Mouse (Mus musculus): Measurements from ENCODE around the gene Adgrl3. TPM values are rescaled to one million over a fixed set of nuclear protein-coding genes. Genes with fewer than 3 reads are reported as not detected.

Gene Adgrl3
- total and polyA plus RNA-seq, 3 experiments: not detected

DNA sequence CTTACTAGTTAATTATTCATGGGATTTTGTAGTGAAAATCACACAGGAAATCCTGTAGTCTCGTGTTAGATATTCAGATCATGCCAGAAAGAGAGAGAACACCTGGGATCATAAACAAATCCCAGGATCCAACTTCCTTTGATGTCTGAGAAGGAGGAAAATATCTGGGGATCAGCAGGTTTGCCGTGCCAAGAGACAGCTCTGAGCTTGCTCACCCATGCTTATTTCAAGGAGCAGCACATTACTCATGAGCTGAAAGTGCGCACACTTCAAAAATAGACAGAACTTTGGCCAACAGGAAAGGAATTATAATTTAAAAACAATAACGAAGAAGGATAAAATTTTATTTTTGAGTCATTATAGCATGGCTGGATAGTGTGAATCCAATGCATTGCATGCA lies 446.0 kb downstream of the Adgrl3 start:
- DNase-seq (ENCODE audit: low read depth, low spot score): no peak
- Histone ChIP-seq H3K36me3 (ENCODE audit: control insufficient read depth in 1 of 2, insufficient read depth in 2 of 2, low read length in 2 of 2) (no peaks in the 10 kb centered on the region), H3K27ac (ENCODE audit: control insufficient read depth, low read depth, low read length) (no peak overlapping the region), H3K9ac (ENCODE audit: control insufficient read depth, low read depth, low read length, poor library complexity, severe bottlenecking) (no peak overlapping the region), H3K9me3 (replicated peaks; ENCODE audit: insufficient read depth, low read length) (no peaks in the 10 kb centered on the region), H3K79me2 (ENCODE audit: control insufficient read depth, insufficient read depth, low read length, poor library complexity) (no peaks in the 10 kb centered on the region), H3K4me3 (ENCODE audit: control insufficient read depth in 1 of 2, insufficient read depth in 1 of 2, low read depth in 2 of 2, low read length in 2 of 2) (no peak overlapping the region), H3K4me1 (ENCODE audit: control insufficient read depth in 1 of 2, insufficient read depth in 2 of 2, low read length in 2 of 2) (no peaks in the 10 kb centered on the region), H3K27me3 (ENCODE audit: control insufficient read depth in 1 of 2, insufficient read depth in 2 of 2, low read length in 2 of 2) (no peaks in the 10 kb centered on the region)
- TF ChIP-seq UBTF (IDR thresholded peaks at IDR 0.05; ENCODE audit: borderline replicate concordance, insufficient read depth, low read depth, low read length) (no peak), USF1 (IDR thresholded peaks at IDR 0.05; ENCODE audit: low read depth, low read length) (no peak), NRF1 (IDR thresholded peaks at IDR 0.05; ENCODE audit: insufficient read depth, low read depth, low read length, poor library complexity, severe bottlenecking) (no peak), CHD2 (IDR thresholded peaks at IDR 0.05; ENCODE audit: low read length) (no peak), ZKSCAN1 (IDR thresholded peaks at IDR 0.05; ENCODE audit: low read depth, low read length) (no peak), SIN3A (IDR thresholded peaks at IDR 0.05; ENCODE audit: low read length) (no peak), POLR2A (IDR thresholded peaks at IDR 0.05; ENCODE audit: control insufficient read depth in 1 of 2, insufficient read depth in 1 of 2, low read depth in 1 of 2, low read length in 2 of 2, poor library complexity in 1 of 2) (no peak), E2F4 (IDR thresholded peaks at IDR 0.05; ENCODE audit: borderline replicate concordance, low read depth, low read length) (no peak), MYB (IDR thresholded peaks at IDR 0.05; ENCODE audit: low read depth, low read length) (no peak), BHLHE40 (IDR thresholded peaks at IDR 0.05; ENCODE audit: borderline replicate concordance, low read depth, low read length) (no peak), MXI1 (IDR thresholded peaks at IDR 0.05; ENCODE audit: low read depth, low read length) (no peak), ZC3H11A (IDR thresholded peaks at IDR 0.05; ENCODE audit: low read depth, low read length) (no peak), USF2 (IDR thresholded peaks at IDR 0.05; ENCODE audit: borderline replicate concordance in 1 of 2, insufficient read depth in 1 of 2, low read depth in 1 of 2, low read length in 2 of 2) (no peak), MAZ (IDR thresholded peaks at IDR 0.05; ENCODE audit: low read depth, low read length) (no peak), ZNF384 (IDR thresholded peaks at IDR 0.05; ENCODE audit: low read depth, low read length) (no peak), RCOR1 (IDR thresholded peaks at IDR 0.05; ENCODE audit: low read depth, low read length) (no peak), TBP (IDR thresholded peaks at IDR 0.05; ENCODE audit: low read depth, low read length) (no peak), ZMIZ1 (IDR thresholded peaks at IDR 0.05; ENCODE audit: low read depth, low read length) (no peak), KAT2A (conservative IDR thresholded peaks at IDR 0.05; ENCODE audit: low read depth, low read length) (no peak), CHD1 (IDR thresholded peaks at IDR 0.05; ENCODE audit: low read depth, low read length) (no peak)

- Histone ChIP-seq H3K79me2 (ENCODE audit: control insufficient read depth, insufficient read depth, low read length, poor library complexity) (no peaks in the 10 kb centered on the region), H3K9ac (ENCODE audit: control insufficient read depth, low read depth, low read length, poor library complexity, severe bottlenecking) (no peak overlapping the region), H3K27me3 (ENCODE audit: control insufficient read depth in 1 of 2, insufficient read depth in 2 of 2, low read length in 2 of 2) (no peaks in the 10 kb centered on the region), H3K4me1 (ENCODE audit: control insufficient read depth in 1 of 2, insufficient read depth in 2 of 2, low read length in 2 of 2) (no peaks in the 10 kb centered on the region), H3K27ac (ENCODE audit: control insufficient read depth, low read depth, low read length) (no peak overlapping the region), H3K36me3 (ENCODE audit: control insufficient read depth in 1 of 2, insufficient read depth in 2 of 2, low read length in 2 of 2) (no peaks in the 10 kb centered on the region), H3K4me3 (ENCODE audit: control insufficient read depth in 1 of 2, insufficient read depth in 1 of 2, low read depth in 2 of 2, low read length in 2 of 2) (no peak overlapping the region), H3K9me3 (replicated peaks; ENCODE audit: insufficient read depth, low read length) (no peaks in the 10 kb centered on the region)
- TF ChIP-seq CTCF (IDR thresholded peaks at IDR 0.05 in 2 of 3, conservative IDR thresholded peaks at IDR 0.05 in 1 of 3; ENCODE audit: control insufficient read depth in 1 of 3, insufficient read depth in 1 of 3, low read depth in 2 of 3, low read length in 3 of 3, poor library complexity in 1 of 3, severe bottlenecking in 1 of 3) (no peak), UBTF (IDR thresholded peaks at IDR 0.05; ENCODE audit: borderline replicate concordance, insufficient read depth, low read depth, low read length) (no peak), TAL1 (IDR thresholded peaks at IDR 0.05; ENCODE audit: low read length) (no peak), TBP (IDR thresholded peaks at IDR 0.05; ENCODE audit: low read depth, low read length) (no peak)
- no peak for DNase-seq (ENCODE audit: low read depth, low spot score)
These were observed 454.7 kb downstream of the Adgrl3 start for GRCm38 (mm10) chr5:81474681-81475080.
